Mouse (Mus musculus): ENCODE data around the gene Glyctk.

DNA sequence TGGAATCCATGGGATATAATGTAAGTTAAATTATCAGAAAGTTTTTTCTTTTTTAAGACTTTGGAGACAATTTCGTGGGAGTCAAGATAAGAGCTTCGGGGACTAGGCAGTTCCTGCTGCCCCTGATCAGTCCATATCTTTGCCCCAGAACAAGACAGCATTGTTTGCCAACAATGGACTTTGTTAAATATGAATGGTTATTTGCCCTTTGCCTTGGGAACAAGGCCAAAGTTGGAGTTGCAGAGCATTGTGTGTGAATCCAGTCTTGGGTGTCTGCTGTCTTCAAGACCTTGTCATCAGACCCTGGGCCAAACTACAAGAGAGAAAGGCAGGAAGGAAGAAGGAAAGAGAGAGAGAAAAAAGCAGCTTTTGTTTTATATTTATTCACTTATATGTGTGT lies 8.8 kb upstream of the Glyctk start:
- TF ChIP-seq CTCF (IDR thresholded peaks at IDR 0.05; ENCODE audit: borderline replicate concordance, insufficient read depth, low read depth, low read length) (no peak), POLR2A (IDR thresholded peaks at IDR 0.05; ENCODE audit: borderline replicate concordance, insufficient read depth, low read length) (no peak)

All from cerebellum, adult 2 months (tissue).